Mouse (Mus musculus): ENCODE data around the gene Wdr82.

Wdr82 gene

DNA sequence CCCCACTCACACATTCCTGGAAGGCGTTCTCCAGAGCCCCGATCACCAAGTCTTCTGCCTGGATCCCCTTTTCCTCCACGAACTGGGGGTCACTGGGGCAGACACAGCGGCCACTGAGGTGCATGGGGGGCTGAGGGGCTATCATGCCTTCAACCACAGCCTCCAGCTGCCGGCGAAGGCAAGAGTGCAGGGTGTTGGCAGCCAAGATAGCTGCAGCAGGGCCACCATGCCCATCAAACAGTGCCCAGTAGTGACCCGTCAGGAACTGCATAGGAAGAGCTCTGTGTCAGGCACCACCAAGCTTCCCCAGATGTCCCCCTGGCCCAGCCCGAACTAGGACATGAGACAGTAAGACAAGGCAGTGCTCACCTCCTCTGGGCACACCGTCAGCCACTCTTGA, 27.0 kb downstream of the Wdr82 start:
- ATAC-seq (ENCODE audit: low TSS enrichment) = no peak

DNA sequence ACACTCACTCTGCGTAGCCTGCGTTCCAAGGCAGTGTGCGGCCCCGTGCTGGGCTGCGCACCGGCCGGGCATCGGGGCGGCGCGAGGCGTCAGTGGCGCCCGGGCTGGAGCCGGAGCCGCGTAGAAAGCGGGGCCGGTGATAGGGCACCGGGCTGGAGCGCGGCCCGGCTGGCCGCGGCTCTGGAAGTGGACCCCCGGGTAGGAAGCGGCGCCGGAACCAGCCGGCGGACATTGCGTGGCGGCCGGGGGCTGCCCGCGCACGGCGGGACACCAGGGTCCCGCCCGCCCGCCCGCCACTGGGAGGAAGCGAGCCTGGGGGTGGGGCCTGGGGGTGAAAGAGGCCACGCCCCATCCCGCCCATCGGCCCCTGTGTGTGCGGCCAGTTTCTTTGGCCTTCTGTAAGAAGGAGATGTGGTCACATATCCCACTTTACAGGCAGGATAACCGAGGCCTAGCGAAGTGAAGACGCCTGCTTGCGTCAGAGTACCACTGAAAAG, 28.3 kb downstream of the Wdr82 start:
- ATAC-seq (ENCODE audit: low TSS enrichment) = no peak

DNA sequence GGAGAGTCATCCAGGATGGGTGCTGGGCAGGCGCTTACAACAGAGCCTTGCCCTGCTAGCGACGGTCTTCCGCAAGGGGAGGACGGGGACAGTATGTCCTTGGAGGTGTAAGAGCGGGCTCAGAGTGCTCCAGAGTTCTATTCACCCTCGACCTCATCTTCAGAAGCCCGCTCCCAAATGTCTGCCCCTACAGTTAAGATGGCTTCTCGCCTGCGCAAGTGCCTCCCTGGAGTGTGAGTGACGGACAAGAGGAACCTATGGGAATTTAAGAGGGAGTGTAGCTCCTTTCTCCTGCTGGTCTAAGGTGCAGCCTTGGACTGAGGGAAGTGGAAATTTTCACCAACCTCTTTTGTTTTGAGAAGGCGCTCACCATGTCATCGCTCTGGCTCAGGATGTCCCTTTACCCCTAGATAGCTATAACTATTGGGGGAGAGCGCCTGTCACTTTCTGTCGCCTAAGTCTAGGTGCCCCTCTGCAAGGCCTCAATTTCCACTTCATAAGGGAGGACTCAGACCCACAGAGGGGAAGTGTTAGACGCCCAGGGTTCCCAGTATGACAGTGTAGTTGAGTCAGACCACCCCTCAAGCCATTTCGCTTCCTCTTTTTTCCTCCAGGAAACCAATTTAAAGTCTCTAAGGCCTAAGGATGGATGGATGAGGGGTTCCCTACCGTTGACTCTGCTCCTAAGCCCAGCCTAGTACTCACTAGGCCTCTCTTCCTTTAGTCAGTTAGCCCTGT, 29.0 kb downstream of the Wdr82 start, which contains the start of gene Ppm1m:
Ppm1m (minus strand) TSS at position 212 of the 738 bp plus-strand sequence.
- ATAC-seq (ENCODE audit: low TSS enrichment) = no peak

- no peak for ATAC-seq (ENCODE audit: low TSS enrichment)
Measured at GRCm38 (mm10) chr9:106201895-106202294, 31.2 kb downstream of the Wdr82 start.

DNA sequence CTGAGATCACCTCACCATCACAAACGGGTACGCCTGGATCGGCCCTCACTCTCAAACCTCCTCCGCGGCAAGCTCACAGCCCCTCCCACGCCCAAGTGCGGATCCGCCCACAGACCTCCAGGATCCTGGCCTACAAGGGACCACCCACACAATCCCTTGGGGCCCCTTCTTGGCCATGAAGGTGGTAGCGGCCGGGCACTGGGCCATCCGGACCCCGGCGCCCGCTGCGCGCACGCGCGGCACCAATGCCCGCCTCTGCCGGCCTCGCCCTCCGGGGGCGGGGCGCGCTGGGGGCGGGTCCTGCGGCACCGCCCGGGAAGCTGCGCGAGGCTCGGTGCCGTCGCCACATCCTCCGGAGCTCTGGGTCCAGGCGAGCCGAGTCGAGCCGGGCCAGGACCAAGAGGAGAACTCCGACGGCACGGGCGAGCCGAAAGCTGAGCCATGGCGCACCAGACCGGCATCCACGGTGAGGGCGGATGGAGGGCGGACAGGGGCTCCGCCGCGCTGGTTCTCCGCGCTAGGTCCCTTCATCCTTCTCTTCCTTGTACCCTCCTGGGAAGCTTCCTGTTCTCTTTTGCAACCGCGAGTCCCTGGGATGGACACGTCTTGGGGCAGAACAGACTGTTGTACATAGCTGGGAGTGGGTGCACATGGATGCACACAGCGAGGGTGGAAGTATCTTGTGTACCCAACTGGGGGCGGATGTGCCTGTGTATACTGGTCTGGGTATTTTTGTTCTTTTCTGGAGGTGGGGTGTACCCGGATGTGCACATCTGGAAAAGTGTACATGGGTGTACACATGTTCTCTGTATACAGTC, 32.3 kb downstream of the Wdr82 start, which contains the start of gene Twf2:
Twf2 (plus strand) TSS at position 290 of the 818 bp plus-strand sequence.
- ATAC-seq (ENCODE audit: low TSS enrichment) = peak; percentile 58

DNA sequence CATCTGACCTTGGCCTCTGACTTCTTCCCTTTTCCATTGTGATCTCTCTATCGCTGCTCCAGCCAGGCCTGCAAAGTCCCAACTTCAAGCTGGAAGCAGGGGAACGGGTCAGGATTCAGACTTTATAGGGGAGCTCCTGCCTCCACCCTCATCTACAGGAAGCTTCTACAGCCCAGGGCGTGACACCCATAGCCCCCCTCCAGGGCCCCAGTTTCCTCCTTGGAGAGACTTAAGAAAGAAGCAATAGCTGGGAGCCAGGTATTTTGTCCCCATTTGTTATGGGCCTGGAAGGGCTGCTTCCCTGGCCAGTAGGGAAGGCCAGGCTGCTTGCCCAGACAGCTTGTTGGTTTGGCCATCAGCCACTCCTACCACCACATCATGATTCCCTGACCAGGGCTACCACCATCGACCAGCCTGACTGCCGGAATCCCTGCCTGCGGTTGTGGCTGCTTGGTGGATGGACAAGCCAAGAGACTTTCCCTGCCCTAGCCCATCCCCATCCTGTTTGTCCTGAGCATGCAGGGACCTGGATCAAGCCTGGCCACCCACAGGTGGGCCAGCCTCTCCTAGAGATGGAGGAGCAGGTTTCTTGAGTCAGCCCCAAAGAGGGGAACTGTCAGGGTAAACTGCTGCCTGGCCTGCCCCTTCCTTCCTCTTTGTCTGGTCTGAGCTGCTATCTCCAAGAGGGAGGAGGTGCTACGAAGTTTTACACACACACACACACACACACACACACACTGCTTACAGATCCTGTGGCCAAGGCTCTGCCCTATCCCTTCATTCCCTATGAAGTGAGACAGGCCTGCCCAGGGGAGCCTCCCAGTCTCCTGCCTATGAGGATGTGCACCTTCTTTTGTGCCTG, 33.5 kb downstream of the Wdr82 start:
- ATAC-seq (ENCODE audit: low TSS enrichment) = no peak

DNA sequence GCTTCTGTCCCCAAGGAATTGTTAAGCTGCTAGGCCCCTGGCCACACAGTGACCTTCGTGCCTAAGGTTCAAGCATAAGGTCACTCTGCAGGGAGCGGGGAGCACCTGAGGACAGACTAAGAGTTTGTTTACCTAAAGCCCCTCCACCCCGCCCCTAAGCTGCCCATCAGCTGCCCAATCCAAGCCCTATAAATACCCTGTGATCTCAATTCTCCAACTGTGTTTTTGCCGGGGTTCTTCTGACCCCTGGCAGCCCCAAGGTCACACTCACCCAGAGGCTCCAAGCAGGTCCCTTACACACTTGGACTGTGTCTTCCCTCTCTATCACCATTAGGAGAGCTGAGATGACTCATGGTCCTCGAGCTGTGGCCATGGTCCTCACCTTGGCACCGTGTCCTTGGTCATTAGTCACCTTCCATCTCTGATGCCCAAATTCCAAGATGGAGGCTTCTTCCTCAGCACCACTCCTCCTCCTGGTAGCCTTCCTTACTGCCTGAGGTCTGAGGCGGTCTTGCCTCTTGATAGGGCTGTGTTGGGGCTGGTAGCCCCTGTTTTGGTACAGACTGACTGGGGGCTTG, 35.1 kb downstream of the Wdr82 start:
- no peak for ATAC-seq (ENCODE audit: low TSS enrichment)

DNA sequence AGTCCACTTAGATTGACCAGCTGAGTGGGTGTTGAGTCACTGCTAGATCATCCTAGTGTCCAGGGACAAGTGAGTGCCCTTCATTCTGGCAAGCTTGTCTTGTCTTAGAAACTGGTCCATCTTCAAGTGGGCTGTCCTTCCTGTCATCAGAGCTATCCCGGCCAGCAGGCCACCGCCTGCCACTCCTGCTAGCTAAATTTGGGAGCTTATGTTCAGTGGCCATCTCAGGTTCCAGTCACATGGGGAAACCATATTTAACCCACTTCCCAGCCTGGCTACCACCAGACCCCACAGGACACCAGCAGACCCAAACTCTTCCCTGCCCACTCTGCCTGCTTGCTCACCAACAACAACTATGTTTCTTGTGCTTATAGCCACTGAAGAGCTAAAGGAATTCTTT, 35.8 kb downstream of the Wdr82 start:
- ATAC-seq (ENCODE audit: low TSS enrichment) = no peak

- ATAC-seq (ENCODE audit: low TSS enrichment) = no peak
Measured at GRCm38 (mm10) chr9:106208181-106208580, 37.5 kb downstream of the Wdr82 start.

DNA sequence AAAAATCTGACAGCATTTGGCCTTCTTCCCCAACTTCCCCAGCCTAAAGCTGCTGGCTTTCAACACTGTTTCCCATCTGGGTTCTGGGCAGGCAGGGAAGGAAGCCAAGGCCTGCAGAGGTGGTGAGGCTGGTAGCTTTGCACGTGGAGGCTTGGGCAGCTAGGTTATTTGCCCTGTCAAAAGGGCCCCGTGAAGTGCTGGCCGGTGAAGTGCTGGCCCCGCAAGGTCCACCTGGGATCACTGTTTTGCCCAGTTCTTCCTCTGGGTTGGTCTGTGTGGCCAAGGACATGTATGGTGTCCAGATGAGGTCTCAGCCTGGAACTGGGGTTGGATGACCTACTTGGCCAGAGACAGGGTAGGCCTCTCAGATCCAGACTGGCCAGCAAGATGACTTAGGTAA, 39.2 kb downstream of the Wdr82 start:
- no peak for ATAC-seq (ENCODE audit: low TSS enrichment)

DNA sequence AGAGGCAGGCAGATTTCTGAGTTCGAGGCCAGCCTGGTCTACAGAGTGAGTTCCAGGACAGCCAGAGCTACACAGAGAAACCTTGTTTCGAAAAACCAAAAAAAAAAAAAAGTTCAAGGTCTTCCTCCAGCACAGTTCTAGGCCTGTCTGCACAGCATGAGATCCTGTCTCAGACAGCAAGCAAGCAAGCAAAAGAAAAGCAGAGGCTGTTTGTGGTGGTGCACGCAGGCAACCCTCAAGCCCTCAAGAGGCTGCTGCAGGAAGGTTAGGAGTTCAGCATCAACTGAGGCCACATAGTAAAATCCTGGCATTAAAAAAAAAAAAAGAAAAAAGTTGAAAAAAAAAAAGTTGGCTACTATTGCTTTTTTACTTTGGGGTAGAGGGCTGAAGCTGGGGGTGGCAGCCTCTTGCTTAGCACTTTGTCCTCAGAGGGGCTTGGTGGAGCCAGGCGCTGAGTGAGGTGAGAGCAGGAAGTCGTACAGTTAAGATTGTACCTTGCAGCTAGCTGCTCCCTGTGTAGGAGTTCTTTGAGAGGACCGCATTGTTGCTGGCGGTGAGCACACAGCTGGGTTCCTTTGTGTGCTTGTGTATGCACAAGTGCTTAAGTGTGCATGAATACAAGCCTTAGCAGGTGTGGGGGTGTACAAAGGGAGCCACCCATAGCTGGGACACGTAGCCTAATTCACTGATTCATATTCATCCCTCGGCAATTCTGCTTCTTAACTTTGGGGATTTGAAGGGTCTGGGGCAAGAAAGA, 40.3 kb downstream of the Wdr82 start:
- ATAC-seq (ENCODE audit: low TSS enrichment) = no peak

- peak; percentile 80 for ATAC-seq (ENCODE audit: low TSS enrichment)
Measured at GRCm38 (mm10) chr9:106211680-106212593, 41.2 kb downstream of the Wdr82 start.

DNA sequence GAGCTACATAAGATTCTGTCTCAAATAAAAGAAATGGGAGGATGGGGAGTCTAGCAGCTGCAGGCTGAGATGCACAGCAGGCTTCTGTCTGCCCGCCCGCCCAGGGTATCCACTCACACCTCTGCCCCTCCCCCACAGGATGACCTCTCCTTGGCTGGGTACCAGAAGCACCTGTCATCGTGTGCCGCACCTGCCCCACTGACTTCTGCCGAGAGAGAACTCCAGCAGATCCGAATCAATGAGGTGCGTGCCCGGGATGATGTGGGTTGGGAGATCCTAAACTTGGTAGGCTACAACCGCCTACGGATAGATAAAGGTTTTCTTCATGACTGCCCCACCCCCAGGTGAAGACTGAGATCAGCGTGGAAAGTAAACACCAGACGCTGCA, 41.9 kb downstream of the Wdr82 start:
- ATAC-seq (ENCODE audit: low TSS enrichment) = no peak

- no peak for ATAC-seq (ENCODE audit: low TSS enrichment)
Measured at GRCm38 (mm10) chr9:106215341-106216125, 44.8 kb downstream of the Wdr82 start.

GRCm38 (mm10) chr9:106216971-106217370, 46.2 kb downstream of the Wdr82 start:
- ATAC-seq (ENCODE audit: low TSS enrichment) = no peak

DNA sequence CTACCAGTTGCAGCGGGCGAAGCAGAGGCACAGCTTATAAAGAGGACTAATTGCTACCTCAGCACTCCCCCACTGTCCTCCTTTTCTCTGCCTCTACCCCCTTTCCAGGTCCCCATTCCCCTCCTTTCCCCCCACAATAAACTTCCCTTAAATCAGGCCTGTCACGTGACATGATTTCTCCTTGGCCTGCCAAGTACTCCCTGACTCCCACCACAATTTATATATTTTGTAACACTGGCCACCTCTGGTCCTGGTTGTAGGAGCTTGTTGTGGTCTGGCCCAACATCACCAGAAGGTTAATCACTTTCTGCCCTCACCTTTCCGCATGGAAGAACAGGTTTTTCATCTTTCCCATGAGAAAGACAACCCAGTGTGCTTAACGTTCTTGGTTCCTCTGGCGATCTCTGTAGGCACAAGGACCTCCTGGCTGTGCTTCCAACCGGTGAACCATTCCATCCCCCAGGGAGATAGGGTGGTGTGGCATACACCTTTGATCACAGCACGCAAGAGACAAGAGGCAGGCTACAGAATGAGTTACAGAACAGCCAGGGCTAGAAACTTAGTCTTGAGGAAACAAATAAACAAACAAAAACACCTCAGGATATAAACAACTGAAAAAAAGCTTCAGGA, 50.3 kb downstream of the Wdr82 start:
- no peak for ATAC-seq (ENCODE audit: low TSS enrichment)

DNA sequence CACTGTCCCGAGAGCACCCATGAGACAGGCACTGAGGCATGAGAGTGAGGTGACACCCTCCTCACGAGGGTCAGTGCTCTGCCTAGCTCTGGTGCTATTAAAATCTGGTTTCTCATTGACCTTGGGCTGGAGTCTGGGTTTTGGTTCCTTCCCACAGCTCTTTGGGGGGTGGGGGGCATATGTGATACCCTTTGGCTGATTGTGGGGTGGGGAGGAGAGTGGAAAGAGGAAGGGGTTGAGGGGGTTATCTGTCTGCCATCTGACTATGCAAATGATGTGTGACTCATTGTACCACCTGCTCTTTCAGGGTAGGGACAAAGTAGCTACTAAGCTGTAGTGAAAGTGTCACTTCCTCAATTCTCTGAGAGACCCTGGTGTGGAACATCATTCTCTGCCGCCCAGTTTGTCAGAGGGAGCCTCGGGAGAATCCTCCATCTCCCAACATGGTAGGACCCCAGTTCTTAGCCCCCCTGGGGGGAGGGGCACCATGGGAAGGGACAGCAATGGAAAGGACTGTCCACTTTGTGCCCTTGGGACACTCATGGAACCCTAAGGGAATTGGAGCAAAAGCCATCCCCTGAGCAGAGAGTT, 51.6 kb downstream of the Wdr82 start, which contains the start of gene Tlr9:
Tlr9 (plus strand) TSS at position 338 of the 591 bp plus-strand sequence.
- ATAC-seq (ENCODE audit: low TSS enrichment) = no peak

DNA sequence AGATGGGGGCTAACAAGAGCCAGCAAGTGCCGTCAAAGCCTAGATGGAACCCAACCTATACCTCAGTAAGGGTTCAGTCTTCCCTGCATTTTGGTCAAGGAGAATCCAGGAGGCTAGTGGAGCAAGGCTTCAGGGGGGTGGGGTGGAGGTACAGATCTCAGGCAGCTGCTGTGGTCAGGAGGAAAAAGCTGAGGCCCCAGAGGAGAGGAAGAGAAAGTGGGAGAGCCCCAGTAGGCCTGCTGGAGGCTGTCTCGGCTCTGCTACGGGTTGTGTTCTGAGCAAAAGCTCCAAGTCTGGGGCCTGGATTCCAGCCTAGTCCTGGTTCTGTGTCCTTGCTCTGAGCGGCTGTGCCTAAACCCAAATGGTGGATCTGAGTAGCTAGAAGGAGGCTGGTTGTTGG, 52.3 kb downstream of the Wdr82 start:
- ATAC-seq (ENCODE audit: low TSS enrichment) = no peak
